Mouse (Mus musculus) gastrocnemius, postnatal 10 days (tissue): ENCODE results near the gene Pitpnm1. TPM values are rescaled to one million over a fixed set of nuclear protein-coding genes. Genes with fewer than 3 reads are reported as not detected.
A peak's percentile ranks its signal among the peaks of the same experiment; 100 is the strongest.

Experiments used
- DNase-seq: peaks from one replicate; pipeline ENCODE4 v3.0.0; 2021; ENCODE audit warnings: mixed read lengths
- total RNA-seq, 2 experiments: library from RNA; stranded (reverse); gene quantifications; 2 replicates each; pipeline ENCODE4 v1.2.3; 2021

Gene Pitpnm1
- total RNA-seq, 2 experiments from 2014 or later = 4.2 to 5.5 TPM

DNA sequence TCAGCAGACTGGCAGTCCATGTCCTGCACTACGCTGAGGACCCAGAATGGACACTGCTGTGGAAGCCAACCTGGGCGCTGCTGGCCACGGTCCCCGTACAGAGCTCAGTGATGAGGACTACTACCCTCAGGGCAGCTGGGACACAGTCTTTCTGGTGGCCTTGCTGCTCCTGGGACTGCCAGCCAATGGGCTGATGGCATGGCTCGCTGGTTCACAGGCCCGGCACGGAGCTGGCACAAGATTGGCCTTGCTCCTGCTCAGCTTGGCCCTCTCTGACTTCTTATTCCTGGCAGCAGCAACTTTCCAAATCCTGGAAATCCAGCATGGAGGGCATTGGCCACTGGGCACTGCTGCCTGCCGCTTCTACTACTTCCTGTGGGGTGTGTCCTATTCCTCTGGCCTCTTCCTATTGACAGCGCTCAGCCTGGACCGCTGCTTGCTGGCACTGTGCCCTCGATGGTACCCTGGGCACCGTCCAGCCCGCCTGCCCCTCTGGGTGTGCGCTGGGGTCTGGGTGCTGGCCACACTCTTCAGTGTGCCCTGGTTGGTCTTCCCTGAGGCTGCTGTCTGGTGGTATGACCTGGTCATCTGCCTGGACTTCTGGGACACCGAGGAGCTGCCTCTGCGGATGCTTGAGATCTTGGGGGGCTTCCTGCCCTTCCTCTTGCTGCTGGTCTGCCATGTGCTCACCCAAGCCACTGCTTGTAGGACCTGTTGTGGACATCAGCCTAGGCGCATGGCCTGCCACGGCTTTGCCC, 42.8 kb downstream of the Pitpnm1 start:
- DNase-seq = no peak

DNA sequence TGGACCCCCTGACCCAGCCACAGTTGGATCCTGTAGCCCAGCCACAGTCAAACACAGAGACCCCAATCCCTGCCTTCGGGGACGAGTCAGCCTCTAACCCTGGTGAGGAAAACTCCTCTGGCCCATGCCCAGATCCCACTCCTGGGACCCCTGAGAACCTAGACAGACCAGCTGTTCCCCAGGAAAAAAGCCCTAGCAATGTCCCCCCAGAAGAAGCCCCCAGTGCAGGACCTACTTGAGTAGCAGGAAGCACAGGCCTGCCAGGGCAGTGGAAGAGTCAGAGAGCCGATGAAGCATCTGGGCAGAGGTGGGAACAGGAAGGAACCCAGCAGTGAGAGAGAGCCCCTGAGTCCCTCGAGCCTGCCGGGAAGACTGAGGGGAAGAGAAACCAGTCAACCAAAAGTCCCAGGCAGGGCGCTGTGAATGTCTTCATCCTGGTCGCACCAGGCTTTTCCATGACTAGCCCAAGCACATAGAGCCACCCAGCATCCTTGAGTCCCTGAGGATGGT, 44.0 kb downstream of the Pitpnm1 start, which contains the start of gene Cabp4:
TSS of gene Cabp4 (minus strand) at position 275 of the 510 bp plus-strand sequence.
- DNase-seq = no peak

DNA sequence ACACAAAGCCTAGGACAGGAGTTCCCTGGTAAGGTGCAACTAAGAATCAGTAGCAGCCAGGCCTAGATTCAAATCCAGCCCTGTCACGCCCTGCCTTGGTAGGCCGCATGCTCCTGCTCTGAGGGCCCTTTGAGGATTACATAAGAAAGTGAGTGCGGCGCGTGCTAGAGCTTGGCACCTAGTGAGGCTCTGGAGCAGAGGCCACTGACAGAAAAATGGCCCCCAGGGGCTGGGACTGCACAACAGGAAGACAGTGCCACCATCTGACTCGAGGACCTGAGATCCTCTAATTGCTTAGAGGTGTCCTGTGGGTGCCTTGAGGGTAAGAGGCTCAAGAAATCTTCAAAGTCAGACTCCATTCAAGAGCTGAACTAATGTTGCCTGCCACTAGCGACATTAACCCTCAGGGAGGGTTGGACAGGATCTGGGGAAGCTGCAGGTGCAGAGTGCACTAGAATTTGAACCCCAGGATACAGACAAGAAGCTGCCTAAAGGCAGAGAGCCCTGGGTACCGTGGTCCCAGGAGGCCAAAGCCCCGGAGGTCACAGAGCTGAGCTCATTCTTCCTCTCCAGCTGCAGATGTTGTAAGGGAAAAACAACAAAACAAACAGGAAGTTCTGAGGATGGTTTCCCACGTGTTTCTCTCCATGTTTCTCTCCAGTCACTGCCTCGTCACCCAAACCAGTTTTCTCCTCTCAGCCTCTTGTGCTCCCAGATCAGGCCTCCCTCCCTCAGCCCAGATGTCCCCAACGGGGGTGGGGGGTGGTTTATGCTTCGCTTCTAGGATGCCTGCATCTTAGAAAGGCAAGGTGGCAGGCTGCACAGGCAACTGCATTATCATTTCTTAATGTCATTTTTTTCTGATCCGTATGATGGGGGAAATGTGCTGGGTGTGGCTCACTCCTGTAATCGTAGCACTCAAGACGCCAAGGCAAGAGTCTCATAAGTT, 45.0 kb downstream of the Pitpnm1 start:
- DNase-seq = no peak

DNA sequence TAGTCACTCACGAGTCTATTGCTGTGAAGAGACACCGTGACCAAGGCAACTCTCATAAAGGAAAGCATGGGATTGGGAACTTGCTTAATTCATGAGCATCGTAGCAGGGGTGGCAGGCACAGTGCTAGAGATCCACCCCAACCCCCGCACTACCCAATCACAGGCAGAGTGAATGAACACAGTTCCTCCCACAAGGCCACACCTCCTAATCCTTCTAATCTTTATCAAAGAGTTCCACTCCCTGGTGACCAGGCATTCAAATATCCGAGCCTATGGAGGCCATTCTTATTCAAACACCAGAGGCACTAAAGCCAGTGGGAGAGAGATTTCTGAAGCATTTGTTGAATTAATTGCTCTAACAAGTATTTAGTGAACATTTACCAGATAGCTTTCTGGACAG, 46.1 kb downstream of the Pitpnm1 start:
- DNase-seq = no peak

DNA sequence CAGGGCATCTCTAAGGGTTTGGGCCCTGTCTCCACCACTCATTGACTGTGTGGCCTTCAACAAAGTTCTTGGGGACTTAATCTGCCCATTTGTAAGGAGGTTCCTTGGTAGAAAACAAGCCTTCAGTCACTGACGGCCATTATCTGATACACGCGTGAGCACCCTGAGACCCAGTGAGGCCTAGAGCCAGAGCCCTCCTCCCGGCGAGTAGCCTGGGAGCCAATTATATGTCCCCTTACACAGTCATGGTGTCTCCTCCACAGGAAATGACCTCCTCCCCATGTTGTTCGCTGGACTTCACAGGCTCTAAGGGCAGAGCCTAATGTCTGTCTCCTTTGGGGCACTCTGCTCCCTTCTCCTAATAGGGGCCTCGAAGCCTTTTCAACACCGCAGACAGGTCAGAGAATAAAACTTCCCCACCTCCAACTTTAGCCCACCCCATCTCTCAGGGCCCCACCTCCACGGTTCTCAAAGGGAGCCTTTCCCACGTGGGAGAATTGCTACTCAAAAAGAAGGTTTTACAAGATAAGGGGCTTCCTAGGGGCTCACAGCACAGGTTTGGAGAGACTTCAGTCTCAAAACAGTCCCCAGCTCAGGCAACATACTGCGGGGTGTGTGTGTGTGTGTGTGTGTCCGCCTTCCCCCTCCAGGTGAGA, 46.7 kb downstream of the Pitpnm1 start:
- no peak for DNase-seq

DNA sequence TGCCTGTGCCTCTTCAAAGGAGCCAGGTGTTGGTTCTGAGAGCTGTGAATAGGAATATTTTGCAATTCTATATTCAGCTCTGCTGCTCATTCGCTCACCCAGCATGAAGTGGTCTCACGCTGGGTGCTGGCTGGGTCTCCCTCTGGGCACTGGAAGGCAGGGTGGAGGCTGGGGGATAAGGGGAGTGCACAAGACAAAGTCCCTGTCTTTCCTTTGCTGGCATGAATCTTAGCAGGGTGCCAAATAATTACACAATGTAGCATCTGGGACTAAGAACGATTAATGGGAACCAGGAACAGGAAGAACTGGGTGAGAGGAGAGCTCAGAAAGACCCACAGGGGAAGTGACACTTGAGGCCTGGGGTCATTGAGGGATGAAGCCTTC, 47.2 kb downstream of the Pitpnm1 start:
- DNase-seq = no peak

DNA sequence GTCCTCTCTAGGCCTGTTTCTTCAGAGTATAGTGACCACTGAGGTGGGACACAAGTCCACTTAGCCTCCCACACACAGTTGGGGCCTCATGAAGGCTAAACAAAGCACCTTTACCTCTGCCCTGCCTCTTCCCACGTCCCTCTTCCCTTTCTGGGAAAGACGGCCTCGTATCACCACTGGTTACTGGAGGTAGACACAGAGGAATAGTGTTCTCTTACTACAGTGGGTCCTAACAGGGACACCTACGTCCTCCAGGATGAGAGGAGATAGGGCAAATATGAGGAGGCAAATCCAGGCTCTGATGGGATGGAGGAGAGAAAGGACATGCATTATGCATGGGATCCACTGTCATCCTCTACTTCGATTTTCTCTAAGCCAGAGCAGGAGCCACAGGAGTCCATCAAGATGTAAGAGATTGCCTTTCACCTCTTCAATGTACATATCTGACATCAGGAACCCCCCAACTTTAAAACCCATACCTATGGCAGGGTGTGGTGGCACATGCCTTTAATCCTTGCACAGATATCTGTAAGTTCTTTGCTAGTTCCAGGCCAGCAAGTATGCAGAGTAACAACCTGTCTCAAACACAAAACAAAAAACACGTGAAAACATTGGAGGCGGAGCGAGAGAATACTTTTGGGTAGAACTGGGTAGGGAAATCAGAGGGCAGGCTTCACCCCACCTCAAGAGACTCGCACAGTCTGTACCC, 48.1 kb downstream of the Pitpnm1 start:
- DNase-seq = no peak

DNA sequence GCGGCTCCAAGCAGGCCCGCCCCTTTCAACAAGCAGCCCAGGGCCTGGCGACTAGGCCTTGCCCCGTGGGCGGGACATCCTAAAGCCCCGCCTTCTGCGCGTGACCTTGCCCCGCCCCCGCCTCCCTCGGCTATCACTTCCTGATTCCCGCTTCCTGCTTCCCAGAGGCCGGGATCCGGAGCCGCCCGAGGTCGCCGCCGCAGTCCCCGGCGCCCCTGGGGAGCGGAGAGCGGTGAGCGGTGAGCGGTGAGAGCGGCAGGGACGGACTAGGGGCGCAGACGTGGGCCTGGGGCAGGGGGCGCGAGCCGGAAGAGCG, 48.7 kb downstream of the Pitpnm1 start, which contains the start of gene Coro1b:
TSS of gene Coro1b (plus strand) at position 129 of the 316 bp plus-strand sequence.
- peak; percentile 99 for DNase-seq

DNA sequence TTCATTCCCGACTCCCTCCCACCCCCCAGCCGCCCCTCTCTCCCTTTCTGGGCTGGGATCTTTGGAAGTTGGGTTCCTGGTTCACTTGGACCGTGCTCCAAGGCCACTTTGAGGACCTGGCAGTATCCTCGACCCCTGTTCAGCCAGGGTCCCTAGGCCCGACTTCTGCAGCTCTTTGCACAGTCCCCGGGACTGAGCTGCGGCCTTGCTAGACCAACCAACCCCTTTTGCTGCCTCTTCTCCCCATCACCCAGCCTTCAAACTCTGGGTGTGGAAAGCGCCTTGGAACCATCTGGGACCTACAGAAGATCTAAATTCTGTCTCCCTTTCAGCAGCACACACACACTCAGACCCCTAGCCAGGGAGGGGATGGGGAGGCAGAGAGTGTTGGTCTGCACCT, 49.0 kb downstream of the Pitpnm1 start:
- no peak for DNase-seq

DNA sequence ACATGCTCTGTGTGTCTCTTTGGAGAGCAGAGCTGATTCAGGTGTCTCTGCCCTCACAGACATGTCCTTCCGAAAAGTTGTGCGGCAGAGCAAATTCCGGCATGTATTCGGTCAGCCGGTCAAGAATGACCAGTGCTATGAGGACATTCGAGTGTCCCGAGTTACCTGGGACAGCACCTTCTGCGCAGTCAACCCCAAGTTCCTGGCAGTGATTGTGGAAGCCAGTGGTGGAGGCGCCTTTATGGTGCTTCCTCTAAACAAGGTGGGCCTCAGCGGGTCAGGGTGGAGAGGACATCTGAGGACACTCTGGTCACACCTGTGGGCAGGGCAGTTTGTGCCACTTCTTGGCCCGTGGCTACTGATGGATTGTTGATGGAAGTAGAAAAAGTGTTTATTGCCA, 49.5 kb downstream of the Pitpnm1 start:
- no peak for DNase-seq

DNA sequence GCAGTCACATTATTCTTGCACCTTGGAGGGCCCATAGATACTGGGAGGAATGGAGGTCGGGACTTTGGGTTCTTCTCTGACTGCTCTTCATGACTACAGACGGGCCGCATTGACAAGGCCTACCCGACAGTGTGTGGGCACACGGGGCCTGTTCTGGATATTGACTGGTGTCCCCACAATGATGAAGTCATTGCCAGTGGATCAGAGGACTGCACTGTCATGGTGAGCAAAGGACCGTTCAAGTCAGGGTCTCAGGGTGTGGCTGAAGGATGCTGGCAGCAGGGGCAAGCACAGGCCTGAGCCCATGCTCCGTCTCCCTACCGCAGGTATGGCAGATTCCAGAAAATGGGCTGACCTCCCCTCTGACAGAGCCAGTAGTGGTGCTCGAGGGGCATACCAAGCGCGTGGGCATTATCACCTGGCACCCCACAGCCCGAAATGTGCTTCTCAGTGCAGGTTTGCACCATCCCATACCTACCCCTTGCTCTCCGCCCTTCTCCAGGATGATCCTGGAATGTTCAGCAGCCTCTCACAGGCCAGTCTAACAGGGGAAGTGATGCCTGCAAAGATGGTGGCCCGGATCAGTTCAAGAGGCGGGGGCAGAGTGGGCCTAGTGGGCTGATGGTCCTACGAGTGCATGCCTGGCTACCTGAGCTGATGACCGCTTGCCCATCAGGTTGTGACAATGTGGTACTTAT, 50.1 kb downstream of the Pitpnm1 start:
- DNase-seq = no peak

DNA sequence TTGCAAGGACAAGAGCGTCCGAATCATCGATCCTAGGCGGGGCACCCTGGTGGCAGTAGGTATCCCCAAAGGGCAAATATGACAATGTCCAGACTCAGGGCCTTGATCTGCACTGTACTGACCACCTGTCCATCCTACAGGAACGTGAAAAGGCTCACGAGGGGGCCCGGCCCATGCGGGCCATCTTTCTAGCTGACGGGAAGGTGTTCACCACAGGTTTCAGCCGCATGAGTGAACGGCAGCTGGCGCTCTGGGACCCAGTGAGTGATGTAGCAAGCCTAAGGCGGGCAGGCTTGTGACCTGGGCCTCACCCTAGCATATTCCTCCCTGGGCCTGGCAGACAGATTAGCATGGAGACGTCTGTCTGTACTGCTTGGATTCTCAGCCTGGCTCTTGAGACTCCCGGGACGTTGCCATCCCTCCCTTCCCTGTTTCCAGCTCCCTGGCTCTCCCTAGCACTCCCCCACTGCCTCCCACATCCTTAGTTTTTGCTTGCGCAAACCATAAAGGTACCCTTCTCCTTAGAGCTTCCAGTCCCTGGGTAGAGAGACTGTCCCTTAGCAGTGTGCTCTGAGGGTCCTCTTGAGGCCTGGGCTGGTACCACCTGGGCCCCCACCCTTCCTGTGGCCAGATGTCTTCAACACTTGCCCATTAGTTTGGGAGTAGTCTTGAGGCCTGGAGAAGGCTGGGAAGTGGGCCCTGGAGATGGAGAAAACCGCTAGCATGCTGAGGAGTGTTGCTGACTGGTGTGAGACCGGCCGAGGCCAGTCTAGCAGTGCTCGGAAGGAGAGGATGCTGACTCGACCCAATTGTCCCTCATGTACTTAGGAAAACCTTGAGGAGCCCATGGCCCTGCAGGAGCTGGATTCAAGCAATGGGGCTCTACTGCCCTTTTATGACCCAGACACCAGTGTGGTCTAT, 51.0 kb downstream of the Pitpnm1 start:
- DNase-seq = no peak

DNA sequence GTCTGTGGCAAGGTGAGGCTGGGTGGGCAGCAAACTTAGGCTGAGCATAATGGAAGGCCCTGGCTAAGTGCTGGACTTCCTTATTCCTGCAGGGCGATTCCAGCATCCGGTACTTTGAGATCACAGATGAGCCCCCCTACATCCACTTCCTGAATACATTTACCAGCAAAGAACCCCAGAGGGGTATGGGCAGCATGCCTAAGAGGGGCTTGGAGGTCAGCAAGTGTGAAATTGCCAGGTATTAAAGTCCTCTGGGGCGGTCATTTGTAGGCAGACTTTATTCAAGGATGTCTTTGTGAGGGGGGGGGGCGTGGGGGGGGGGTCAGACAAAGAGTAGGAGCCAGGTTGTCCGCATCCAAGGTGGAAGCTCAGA, 51.7 kb downstream of the Pitpnm1 start:
- no peak for DNase-seq

DNA sequence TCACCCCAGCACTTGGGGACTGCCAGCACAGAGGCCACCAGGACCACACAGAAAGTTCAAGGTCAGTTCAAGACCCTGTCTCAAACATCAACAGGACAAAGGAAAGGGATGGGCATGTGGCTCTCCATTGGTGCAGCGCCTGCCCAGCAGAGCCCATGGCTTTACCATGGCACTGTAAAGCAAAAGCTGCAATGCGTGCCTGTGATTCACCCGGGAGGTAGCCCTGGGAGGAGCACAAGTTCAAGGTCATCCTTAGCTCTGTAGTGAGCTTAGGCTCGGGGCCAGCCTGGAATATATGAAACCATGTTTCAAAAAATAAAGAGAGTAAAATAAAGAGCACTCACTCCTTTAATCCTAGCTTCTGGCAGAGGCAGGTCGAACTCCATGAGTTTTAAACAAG, 52.1 kb downstream of the Pitpnm1 start:
- no peak for DNase-seq

DNA sequence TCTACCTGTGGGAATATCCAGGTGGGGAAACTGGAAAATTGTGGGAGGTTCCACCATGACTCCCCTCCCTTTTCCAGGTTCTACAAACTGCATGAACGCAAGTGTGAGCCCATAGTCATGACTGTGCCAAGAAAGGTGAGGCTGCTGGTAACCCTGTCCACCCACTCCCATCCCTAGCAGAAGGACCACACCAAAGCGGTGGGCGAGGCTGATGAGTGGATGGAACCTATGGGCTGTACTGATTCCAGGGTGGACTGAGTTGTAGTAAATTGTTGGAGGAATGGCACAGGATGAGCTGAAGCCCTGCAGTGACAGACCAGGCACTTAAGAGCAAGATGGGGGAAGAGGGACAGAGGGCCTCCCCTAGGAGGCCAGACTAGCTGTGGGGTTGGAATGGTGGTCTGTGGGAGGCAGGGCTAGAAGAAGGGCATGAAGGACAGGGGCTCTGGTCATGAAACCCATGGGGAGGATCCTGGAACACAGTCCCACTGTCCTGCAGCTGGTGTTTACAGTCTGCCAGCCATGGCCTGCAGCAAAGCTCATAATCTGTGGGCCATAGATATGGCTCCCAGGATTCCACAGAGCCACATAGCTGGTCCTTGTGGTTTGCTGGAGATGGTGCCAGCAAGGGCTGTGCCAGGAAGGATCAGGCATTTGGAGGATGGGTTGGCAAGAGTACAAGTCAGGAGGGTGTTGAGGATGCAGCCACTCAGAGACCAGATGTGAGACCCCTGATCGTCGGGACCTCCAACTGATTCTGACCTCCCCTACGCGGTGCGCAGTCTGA, 52.8 kb downstream of the Pitpnm1 start:
- no peak for DNase-seq

DNA sequence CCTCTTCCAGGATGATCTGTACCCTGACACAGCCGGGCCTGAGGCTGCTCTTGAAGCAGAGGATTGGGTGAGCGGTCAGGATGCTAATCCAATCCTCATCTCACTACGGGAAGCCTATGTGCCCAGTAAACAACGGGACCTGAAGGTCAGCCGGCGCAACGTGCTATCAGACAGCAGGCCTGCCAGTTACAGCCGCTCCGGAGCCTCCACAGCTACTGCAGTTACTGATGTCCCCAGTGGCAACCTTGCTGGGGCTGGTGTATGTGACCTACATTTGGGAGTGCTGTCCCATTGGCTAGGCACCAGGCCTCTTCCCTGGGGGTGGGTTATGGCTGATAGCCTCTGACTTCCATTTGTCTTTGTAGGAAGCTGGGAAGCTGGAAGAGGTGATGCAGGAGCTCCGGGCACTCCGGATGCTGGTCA, 53.4 kb downstream of the Pitpnm1 start, which contains the start of gene Ptprcap:
TSS of gene Ptprcap (plus strand) at position 373 of the 423 bp plus-strand sequence.
- no peak for DNase-seq

DNA sequence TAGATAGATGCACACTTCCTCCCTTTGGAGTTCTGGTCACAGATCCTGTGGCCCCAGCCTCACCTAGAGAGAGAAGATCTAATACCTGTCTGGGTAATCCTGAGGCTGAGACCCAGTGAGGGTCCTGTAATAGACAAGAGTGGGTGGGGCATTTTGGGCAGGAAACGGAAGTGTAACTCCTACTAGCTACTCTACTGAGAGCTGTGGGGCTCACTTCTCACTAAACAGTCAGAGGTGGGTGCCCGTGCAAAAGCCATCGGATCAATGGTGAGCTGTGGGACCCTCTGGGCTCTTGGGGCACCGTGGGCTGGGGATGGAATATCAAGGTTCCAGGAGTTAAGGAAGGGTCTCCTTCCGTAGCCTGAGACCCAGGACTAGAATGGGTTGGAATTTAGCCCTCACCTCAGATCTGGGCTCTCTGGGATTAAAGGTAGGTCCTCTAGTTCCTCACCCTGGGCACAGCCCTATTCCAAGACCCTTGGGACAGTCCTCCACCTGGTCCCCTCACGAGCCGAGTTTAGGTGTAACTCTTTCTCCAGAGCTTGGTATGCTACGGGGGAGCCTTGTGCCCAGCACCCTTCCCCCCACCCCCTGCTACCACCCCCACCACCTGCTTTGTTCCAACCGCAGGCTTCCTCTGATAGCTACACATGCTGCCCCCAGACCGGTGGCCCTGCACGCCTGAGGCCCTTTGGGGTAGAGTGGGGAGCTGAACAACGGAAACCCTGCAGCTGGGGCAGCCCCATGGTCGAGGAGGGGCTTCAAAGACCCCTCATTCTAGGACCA, 54.8 kb downstream of the Pitpnm1 start:
- no peak for DNase-seq
